Mouse (Mus musculus): ENCODE measurements around the gene Pla2g4a. TPM values are rescaled to one million over a fixed set of nuclear protein-coding genes. Genes with fewer than 3 reads are reported as not detected.

The Pla2g4a gene
- polyA plus RNA-seq, 1 experiment from 2014 or later: 12.9 TPM

DNA sequence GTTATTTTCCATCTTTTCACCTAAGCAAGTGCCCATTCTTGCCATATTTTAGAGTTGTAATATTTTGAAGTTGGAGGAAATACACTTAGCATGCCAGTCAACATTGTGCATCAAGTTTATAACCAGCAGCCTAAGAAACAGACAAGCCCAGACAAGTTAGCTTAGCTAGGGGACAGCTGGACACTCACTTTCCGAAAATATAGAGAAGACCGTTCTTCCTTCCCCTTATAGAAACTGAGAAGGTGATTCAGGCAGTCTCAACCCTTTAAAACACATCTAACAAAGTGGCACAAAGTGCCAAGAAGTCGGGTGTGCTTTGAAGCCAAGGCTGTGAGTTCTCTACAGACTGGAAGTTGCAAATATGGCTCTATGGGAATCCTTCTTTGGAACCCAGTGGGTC is 10.4 kb downstream of the Pla2g4a start:
- Histone ChIP-seq H3K27me3 (replicated peaks; ENCODE audit: insufficient read depth, low read length) (no peaks in the 10 kb centered on the region), H3K27ac (ENCODE audit: low read length) (no peak overlapping the region), H3K4me2 (replicated peaks; ENCODE audit: low read depth, low read length) (no peak overlapping the region), H3K9ac (replicated peaks; ENCODE audit: low read depth) (no peak overlapping the region), H3K9me3 (ENCODE audit: low read length) (no peaks in the 10 kb centered on the region), H3K36me3 (ENCODE audit: insufficient read depth, low read length) (no peaks in the 10 kb centered on the region), H3K4me3 (ENCODE audit: low read depth, low read length) (no peak overlapping the region), H3K4me1 (ENCODE audit: insufficient read depth, low read depth, low read length) (no peaks in the 10 kb centered on the region)
- DNase-seq (ENCODE audit: low spot score) (no peak), ATAC-seq (no peak)
- 74% methylated on average over 3 of the region's 3 CpGs for WGBS
- TF ChIP-seq EP300 (IDR thresholded peaks at IDR 0.05) (no peak), CTCF (IDR thresholded peaks at IDR 0.05) (no peak)

DNA sequence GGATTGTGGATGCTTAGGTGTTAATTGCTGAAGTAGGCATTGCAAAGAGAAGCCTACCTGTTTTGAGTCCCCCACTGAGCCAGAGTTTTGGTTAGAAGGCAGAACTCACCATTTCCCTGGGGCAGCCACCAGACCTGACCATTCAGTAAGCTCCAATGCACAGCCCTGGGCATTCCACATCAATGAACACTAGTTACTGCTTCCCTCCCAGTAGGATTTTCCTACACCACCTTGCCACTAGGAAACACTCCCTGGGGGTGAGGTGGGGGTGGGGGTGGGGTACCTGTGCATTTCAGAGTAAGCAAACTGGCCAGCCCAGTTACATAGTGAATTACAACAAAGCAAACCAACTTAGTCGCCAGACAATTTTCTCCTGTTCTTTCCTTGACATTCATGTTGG is 10.8 kb downstream of the Pla2g4a start:
- DNase-seq (ENCODE audit: low spot score): no peak
- H3K4me1 ChIP-seq (ENCODE audit: insufficient read depth, low read depth, low read length): no peaks in the 10 kb centered on the region
- no peak overlapping the region for H3K9ac ChIP-seq (replicated peaks; ENCODE audit: low read depth)
- no peak for ATAC-seq
- H3K27ac ChIP-seq (ENCODE audit: low read length): no peak overlapping the region
- no peak overlapping the region for H3K4me3 ChIP-seq (ENCODE audit: low read depth, low read length)
- no peak overlapping the region for H3K4me2 ChIP-seq (replicated peaks; ENCODE audit: low read depth, low read length)
- WGBS: 68% methylated on average over 1 of the region's 1 CpGs
- TF ChIP-seq EP300 (IDR thresholded peaks at IDR 0.05) (no peak), CTCF (IDR thresholded peaks at IDR 0.05) (no peak)
- no peaks in the 10 kb centered on the region for H3K36me3 ChIP-seq (ENCODE audit: insufficient read depth, low read length)
- H3K9me3 ChIP-seq (ENCODE audit: low read length): no peaks in the 10 kb centered on the region
- no peaks in the 10 kb centered on the region for H3K27me3 ChIP-seq (replicated peaks; ENCODE audit: insufficient read depth, low read length)

DNA sequence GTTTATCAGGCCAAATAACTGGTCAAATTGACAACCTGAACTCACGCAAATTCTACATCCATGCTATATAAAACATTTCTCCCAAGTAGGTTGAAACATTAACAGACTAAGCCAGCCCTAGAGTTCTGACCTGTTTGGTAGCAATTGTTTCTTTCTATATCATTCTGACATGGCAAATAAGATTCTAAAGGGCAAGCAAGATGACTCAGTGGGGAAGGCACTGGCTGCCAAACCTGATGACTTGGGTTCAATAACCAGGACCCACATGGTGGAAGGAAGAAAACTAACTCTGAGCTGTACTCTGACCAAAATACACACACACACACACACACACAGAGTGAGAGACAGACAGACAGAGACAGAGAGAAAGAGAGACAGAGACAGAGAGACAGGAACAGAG is 11.8 kb downstream of the Pla2g4a start:
- H3K4me3 ChIP-seq (ENCODE audit: low read depth, low read length): no peak overlapping the region
- H3K4me1 ChIP-seq (ENCODE audit: insufficient read depth, low read depth, low read length): no peaks in the 10 kb centered on the region
- H3K27ac ChIP-seq (ENCODE audit: low read length): no peak overlapping the region
- ATAC-seq (no peak), DNase-seq (ENCODE audit: low spot score) (no peak)
- no peak overlapping the region for H3K9ac ChIP-seq (replicated peaks; ENCODE audit: low read depth)
- no peaks in the 10 kb centered on the region for H3K9me3 ChIP-seq (ENCODE audit: low read length)
- TF ChIP-seq CTCF (IDR thresholded peaks at IDR 0.05): no peak
- no peak for TF ChIP-seq EP300 (IDR thresholded peaks at IDR 0.05)
- H3K27me3 ChIP-seq (replicated peaks; ENCODE audit: insufficient read depth, low read length): no peaks in the 10 kb centered on the region
- H3K36me3 ChIP-seq (ENCODE audit: insufficient read depth, low read length): no peaks in the 10 kb centered on the region
- no peak overlapping the region for H3K4me2 ChIP-seq (replicated peaks; ENCODE audit: low read depth, low read length)
- WGBS: 78% methylated on average over 1 of the region's 1 CpGs

DNA sequence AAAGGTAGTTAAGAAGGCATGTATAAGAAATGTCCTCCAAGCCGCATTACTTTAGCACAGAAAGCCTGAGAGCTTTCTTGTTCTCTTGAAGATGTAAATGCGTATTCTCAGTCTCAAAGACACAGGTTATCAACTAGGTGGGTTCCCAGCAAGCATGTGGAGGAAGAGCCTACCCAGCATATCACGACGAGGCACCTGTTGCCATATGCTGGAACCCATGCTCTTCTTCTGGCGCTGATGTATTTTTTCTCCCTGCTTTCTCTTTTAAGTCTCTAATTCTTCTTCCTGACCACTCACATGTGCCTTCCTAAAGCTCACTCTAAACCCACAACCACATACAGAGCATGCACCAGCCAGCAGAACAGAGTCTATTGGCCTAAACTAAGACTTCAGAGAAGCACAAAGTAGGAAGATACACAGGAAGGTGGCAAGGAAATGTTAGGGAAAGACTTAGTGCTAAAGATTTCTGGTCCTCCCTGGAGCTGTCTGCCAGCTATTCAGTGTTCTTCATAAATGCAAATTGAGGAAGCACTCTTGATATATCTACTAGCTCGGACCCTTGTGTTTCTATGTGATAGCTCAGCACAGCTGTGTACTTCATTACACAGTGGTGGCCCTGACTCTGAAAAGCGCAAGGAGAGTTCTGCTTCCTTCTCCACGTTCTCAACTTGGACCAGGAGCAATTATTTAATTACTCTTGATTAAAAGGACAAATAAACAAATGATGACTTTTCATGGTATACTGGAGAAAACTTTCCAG is 12.8 kb downstream of the Pla2g4a start:
- ATAC-seq: no peak
- TF ChIP-seq EP300 (IDR thresholded peaks at IDR 0.05) (no peak), CTCF (IDR thresholded peaks at IDR 0.05) (no peak)

DNA sequence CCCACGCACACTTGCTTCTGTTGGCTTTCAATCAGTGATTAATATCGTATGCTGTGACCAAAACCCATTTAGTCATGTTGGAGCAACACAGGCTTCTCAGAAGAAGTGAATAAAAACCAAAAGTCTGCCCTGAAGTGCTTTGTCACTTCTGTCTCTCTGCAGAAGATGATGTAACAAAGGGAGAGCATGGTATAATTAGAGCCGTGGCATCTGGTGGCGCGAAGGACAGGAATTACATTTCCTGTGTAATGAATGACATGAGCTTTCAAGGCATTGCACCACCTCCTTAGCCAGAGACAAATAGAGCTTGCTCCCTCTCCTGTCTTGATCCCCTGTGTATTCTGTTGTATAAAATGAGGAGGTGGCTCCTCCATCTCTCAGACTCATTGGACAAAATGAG is 14.1 kb downstream of the Pla2g4a start:
- Histone ChIP-seq H3K36me3 (ENCODE audit: insufficient read depth, low read length) (no peaks in the 10 kb centered on the region), H3K27ac (ENCODE audit: low read length) (no peak overlapping the region), H3K4me2 (replicated peaks; ENCODE audit: low read depth, low read length) (no peak overlapping the region), H3K4me3 (ENCODE audit: low read depth, low read length) (no peak overlapping the region), H3K4me1 (ENCODE audit: insufficient read depth, low read depth, low read length) (no peaks in the 10 kb centered on the region), H3K9ac (replicated peaks; ENCODE audit: low read depth) (no peak overlapping the region), H3K27me3 (replicated peaks; ENCODE audit: insufficient read depth, low read length) (no peaks in the 10 kb centered on the region), H3K9me3 (ENCODE audit: low read length) (no peaks in the 10 kb centered on the region)
- DNase-seq (ENCODE audit: low spot score) (no peak), ATAC-seq (no peak)
- no peak for TF ChIP-seq CTCF (IDR thresholded peaks at IDR 0.05)
- TF ChIP-seq EP300 (IDR thresholded peaks at IDR 0.05): no peak
- 53% methylated on average over 5 of the region's 5 CpGs for WGBS

More for the DNA sequence above, 12.8 kb downstream of the Pla2g4a start:
- Histone ChIP-seq H3K4me1 (ENCODE audit: insufficient read depth, low read depth, low read length) (no peaks in the 10 kb centered on the region), H3K4me3 (ENCODE audit: low read depth, low read length) (no peak overlapping the region), H3K27ac (ENCODE audit: low read length) (no peak overlapping the region), H3K9ac (replicated peaks; ENCODE audit: low read depth) (no peak overlapping the region), H3K4me2 (replicated peaks; ENCODE audit: low read depth, low read length) (no peak overlapping the region), H3K9me3 (ENCODE audit: low read length) (no peaks in the 10 kb centered on the region), H3K27me3 (replicated peaks; ENCODE audit: insufficient read depth, low read length) (no peaks in the 10 kb centered on the region), H3K36me3 (ENCODE audit: insufficient read depth, low read length) (no peaks in the 10 kb centered on the region)
- DNase-seq (ENCODE audit: low spot score): no peak
- WGBS: 84% methylated on average over 8 of the region's 8 CpGs

DNA sequence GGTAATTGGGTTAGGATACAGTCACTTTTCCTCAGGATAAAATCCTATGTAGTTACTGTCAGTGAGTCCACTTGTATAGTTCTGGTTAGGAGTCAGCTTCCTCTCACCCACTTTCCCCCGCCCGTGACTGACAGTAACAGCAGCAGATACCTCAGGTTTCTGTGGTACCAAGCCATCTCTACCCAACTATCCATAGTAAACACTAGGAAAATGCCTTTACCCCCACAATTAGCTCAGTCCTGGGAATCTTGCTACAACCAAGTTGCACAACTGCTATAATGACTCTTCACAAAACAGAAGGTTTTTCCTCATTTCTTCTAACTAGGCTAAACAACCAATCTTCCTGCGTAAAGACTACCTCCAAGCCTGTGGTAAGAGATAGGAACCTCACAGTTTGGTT is 14.7 kb downstream of the Pla2g4a start:
- Histone ChIP-seq H3K36me3 (ENCODE audit: insufficient read depth, low read length) (no peaks in the 10 kb centered on the region), H3K4me2 (replicated peaks; ENCODE audit: low read depth, low read length) (no peak overlapping the region), H3K27me3 (replicated peaks; ENCODE audit: insufficient read depth, low read length) (no peaks in the 10 kb centered on the region), H3K9me3 (ENCODE audit: low read length) (no peaks in the 10 kb centered on the region), H3K9ac (replicated peaks; ENCODE audit: low read depth) (no peak overlapping the region), H3K4me1 (ENCODE audit: insufficient read depth, low read depth, low read length) (no peaks in the 10 kb centered on the region), H3K27ac (ENCODE audit: low read length) (no peak overlapping the region), H3K4me3 (ENCODE audit: low read depth, low read length) (no peak overlapping the region)
- ATAC-seq: no peak
- 76% methylated on average over 3 of the region's 3 CpGs for WGBS
- TF ChIP-seq EP300 (IDR thresholded peaks at IDR 0.05) (no peak), CTCF (IDR thresholded peaks at IDR 0.05) (no peak)
- DNase-seq (ENCODE audit: low spot score): no peak
